Mouse (Mus musculus): ENCODE results near the gene Stat2.
"Not testable (repeated sequence)": the region's sequence is repeated elsewhere in the genome, so short reads cannot be mapped to it uniquely, and the experiment has no call there.

Gene Stat2

GRCm38 (mm10) chr10:128258953-128259352, 11.4 kb upstream of the Stat2 start:
- no peak for DNase-seq (ENCODE audit: low read depth, low spot score)

DNA sequence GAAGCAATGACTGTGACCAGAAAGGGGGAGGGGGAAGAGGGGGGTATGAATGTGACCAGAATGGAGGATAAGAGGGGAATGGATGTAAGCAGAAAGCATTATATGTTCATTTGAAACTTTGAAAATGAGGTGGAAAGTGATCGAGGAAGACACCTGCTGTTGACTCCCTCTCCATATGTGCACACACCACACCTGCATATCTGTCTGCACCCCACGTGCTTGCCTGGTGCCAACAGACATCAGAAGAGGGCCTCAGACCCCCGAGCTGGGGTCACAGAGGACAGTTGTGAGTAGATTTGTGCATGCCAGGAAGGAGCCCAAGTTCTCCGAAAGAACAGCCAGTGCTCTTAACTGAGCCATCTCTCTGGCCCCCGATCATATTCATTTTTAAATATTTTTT, 10.4 kb upstream of the Stat2 start:
- no peak for DNase-seq (ENCODE audit: low read depth, low spot score)

DNA sequence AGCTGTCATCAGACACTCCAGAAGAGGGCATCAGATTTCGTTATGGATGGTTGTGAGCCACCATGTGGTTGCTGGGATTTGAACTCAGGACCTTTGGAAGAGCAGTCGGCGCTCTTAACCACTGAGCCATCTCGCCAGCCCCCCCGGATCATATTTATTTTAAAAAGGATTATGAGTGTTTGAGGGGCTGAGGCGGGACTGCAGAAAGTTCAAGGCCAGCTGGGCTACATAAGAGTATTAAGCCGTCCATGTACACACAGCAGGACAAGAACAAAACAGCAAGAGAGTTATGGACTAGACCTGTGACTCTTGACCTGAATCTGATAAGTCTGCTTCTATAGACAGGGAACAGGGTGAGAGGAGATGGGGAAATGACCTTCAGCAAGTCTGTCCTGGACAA, 10.0 kb upstream of the Stat2 start:
- DNase-seq (ENCODE audit: low read depth, low spot score): not testable (repeated sequence)

DNA sequence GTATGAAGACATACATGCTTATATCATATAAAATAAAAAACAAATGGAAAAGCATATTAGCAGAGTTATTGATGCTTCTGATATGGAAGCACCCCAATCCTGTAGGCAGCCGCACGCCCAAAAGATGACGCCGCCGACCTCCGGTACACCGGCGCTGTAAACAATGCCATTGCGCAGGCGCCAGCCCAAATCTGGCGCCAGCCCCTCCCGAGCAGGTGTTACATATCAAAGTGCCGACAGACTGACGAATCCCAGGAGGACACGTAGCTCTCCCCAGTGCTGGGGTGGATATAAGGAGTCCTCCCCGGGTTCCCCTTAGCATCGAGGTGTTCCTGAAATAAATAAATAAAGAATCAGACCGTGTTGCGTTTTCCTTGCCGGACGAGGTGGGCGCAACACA, 8.1 kb upstream of the Stat2 start:
- no peak for DNase-seq (ENCODE audit: low read depth, low spot score)

DNA sequence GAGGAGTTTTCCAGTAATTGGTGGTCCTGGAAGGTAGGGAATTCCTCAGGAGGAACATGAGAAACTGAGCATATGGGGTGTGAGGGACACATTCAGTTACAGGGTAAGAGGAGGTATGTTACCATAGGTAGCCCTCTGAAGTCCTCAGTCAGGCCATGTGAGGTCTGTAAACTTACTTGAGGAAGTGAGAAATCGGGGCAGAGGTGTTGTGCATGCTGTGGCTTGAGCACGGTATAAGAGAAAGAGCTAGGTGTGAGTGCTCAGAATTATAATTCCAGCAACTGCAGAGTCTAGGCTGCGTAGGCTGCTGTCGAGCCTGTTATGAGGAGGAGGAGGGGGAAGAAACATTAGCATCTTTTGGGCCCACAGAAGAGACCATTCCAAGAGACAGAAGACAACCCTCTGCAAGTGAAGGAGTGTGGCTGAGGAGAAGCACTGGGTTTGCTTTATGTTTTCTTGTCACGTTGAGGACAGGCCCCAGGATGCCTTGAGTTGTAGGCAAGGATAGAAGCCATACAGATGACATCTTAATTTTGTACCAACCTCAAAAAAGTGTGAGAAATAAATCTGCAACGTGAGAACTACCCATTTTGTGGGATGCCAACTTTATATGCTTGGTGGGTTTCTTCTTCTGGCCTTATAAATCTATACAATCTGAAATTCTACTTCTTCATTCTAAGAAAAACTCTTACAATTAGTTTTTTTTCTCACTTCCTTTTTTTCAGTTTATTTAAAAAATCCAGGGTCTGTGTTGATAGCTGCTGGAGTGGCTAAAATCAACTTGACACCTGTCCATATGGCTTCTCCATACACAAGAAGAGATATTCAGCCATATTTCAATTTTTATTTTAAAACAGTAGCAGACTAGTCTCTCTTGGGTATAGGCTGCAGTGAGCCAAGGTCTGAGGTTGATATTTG, 6.7 kb upstream of the Stat2 start:
- DNase-seq (ENCODE audit: low read depth, low spot score): no peak

GRCm38 (mm10) chr10:128268371-128268770, 2.0 kb upstream of the Stat2 start, which contains the start of gene Apof:
Gene Apof (plus strand): TSS chr10:128268671.
- no peak for DNase-seq (ENCODE audit: low read depth, low spot score)

DNA sequence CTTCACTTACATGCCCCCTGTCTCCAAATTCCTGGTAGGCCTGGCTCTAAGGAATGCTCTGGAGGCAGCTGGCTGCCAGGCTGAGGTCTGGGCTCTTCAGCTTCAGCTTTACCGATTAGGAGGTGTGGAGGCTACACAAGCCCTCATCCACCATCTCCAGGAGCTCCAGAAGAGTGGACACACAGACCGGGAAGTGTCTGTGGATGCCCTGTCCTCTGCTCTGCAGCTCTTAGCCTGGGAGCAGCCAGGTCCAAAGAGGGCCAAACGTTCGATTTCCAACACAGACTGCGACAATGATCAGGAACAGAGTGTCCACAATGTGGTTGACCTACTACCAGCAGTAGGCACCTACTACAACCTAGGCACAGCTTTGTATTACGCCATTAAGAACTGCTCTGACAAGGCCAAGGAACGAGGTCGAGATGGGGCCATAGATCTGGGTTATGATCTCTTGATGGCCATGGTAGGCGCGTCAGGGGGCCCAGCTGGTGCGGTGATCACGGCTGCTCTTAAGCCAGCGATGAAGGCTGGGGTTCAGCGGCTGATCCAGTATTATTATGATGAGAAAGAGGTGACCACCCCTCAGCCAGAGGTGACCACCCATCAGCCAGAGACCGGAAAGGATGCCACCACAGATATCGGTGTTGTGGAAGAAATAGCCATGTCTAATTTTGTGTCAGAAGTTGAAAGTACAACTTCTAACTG, 1.0 kb upstream of the Stat2 start:
- no peak for DNase-seq (ENCODE audit: low read depth, low spot score)

- DNase-seq (ENCODE audit: low read depth, low spot score): peak; percentile 4
Measured at GRCm38 (mm10) chr10:128270866-128271265, 507 bp downstream of the Stat2 start.

DNA sequence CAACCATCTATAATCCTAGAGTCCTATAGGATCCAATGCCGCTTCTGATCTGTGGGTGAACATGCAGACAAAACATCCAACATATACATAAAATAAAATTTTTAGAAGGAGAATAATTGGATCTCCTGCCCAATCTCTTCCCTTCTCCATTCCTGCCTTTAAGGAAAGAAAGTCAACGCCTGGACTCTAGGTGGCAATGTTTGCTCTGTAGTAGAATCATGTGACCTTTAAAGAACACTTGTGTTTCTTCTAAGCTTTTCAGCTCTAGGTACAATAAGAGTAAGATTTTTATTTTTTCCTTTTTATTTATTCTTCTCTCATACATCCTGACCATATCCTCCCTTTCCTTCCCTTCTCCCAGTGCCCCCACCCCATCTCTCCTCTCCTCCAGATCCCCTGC, 1.5 kb downstream of the Stat2 start:
- no peak for DNase-seq (ENCODE audit: low read depth, low spot score)

DNA sequence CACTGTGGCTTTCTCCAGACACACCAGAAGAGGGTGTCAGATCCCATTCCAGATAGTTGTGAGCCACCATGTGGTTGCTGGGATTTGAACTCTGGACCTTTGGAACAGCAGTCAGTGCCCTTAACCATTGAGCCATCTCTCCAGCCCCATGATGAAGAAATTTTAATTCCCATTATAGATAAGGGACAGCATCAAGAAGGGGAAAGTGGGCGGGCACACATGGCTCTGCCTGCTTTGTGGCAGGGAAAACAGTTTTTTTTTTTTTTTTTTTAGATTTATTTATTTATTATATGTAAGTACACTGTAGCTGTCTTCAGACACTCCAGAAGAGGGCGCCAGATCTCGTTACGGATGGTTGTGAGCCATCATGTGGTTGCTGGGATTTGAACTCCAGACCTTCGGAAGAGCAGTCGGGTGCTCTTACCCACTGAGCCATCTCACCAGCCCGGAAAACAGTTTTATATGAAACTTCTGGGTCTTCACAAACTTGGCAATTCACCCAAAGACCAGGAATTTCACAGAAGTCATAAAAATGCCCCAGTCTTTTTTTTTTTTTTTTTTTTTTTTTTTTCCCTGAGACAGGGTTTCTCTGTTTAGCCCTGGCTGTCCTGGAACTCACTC, 2.6 kb downstream of the Stat2 start:
- DNase-seq (ENCODE audit: low read depth, low spot score): not testable (repeated sequence)

- not testable (repeated sequence) for DNase-seq (ENCODE audit: low read depth, low spot score)
Measured at GRCm38 (mm10) chr10:128275374-128275773, 5.0 kb downstream of the Stat2 start.

DNA sequence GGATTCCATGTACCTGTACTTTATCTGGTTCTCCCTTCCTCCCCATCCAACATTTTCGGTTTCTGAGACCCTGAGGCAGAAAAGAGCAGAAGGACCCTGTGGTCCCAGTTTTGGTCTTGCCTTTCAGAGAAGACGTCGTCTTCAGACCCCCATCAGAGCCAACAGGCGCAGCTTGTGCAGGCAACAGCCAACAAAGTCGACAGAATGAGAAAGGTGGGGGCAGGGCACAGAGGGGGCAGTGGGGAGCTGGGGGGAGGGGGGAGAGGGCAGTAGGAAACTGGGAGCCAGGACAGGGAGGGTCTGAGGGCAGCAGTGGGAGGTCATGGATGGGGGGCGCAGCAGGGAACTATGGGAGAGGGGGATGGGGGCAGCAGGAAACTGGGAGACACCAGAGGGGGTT, 7.8 kb downstream of the Stat2 start:
- DNase-seq (ENCODE audit: low read depth, low spot score): no peak

- DNase-seq (ENCODE audit: low read depth, low spot score): no peak
Measured at GRCm38 (mm10) chr10:128280943-128281342, 10.6 kb downstream of the Stat2 start.

DNA sequence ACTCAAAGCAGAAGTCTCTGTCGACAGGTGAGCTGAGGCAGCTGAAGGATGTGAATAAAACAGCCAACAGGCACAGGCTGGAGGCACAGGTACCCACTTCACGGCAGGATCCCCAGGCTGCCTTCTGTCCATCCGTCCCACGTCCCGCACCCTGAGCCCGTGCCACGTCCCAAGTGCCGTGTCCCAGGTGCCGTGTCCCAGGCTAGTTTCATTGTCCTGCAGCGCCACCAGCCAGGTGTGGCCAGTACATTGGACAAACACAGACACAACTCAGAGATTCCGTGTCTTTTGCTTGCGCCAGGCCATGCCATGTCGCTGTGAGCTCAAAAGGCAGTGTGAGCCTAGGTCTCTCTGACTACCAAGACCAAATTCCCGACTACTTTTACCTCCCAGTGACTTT, 11.3 kb downstream of the Stat2 start:
- no peak for DNase-seq (ENCODE audit: low read depth, low spot score)

- DNase-seq (ENCODE audit: low read depth, low spot score): no peak
Measured at GRCm38 (mm10) chr10:128282886-128283450, 12.6 kb downstream of the Stat2 start.

GRCm38 (mm10) chr10:128283604-128284579, 13.5 kb downstream of the Stat2 start:
- DNase-seq (ENCODE audit: low read depth, low spot score): peak; percentile 69

GRCm38 (mm10) chr10:128290594-128290993, 20.2 kb downstream of the Stat2 start:
- DNase-seq (ENCODE audit: low read depth, low spot score): not testable (repeated sequence)

GRCm38 (mm10) chr10:128296370-128297090, 26.2 kb downstream of the Stat2 start:
- no peak for DNase-seq (ENCODE audit: low read depth, low spot score)

- no peak for DNase-seq (ENCODE audit: low read depth, low spot score)
Measured at GRCm38 (mm10) chr10:128297221-128297620, 26.9 kb downstream of the Stat2 start.

GRCm38 (mm10) chr10:128297622-128298021, 27.3 kb downstream of the Stat2 start:
- no peak for DNase-seq (ENCODE audit: low read depth, low spot score)
